Mouse (Mus musculus) G1E-ER4 (cell line): ENCODE results near the gene Sppl3. TPM values are rescaled to one million over a fixed set of nuclear protein-coding genes. Genes with fewer than 3 reads are reported as not detected.

ENCODE experiments used
- GATA1 ChIP-seq: IDR thresholded peaks from one replicate; pipeline ENCODE4 v1.8.0; 2012; ENCODE audit warnings: low read length, inconsistent platforms
- polyA plus RNA-seq: library from polyadenylated mRNA; stranded (reverse); fragments of >175 nt; gene quantifications from 2 replicates; pipeline ENCODE4 v1.2.3, GENCODE M21; 2012

The Sppl3 gene
- polyA plus RNA-seq, 1 experiment = 31.9 TPM

GRCm38 (mm10) chr5:115142166-115142697 lies 131.3 kb downstream of the Sppl3 start:
- TF ChIP-seq GATA1 = no peak

- TF ChIP-seq GATA1 = no peak
Measured at GRCm38 (mm10) chr5:115143552-115143951, 132.6 kb downstream of the Sppl3 start.

DNA sequence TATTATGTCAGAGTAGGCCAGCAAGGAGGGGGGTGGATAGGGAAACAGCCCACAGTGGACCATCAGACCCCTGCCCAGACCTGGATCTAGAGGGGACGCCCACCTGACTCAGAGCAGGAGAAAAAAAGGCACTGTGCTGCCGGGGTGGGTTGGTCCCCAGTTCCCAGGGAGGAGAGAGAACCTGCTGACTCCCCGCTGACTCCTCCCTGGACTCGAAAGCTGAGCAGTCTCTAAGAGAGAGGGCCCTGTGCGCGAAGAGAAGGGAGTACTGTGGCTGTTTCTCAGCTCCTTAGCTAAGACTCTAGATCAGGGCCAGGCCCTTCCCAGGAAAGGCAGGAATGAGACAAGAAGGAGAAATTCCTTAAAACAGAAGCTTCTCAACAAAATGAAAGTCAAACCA lies 133.5 kb downstream of the Sppl3 start:
- no peak for TF ChIP-seq GATA1

- TF ChIP-seq GATA1 = no peak
Measured at GRCm38 (mm10) chr5:115145253-115145968, 134.5 kb downstream of the Sppl3 start.

DNA sequence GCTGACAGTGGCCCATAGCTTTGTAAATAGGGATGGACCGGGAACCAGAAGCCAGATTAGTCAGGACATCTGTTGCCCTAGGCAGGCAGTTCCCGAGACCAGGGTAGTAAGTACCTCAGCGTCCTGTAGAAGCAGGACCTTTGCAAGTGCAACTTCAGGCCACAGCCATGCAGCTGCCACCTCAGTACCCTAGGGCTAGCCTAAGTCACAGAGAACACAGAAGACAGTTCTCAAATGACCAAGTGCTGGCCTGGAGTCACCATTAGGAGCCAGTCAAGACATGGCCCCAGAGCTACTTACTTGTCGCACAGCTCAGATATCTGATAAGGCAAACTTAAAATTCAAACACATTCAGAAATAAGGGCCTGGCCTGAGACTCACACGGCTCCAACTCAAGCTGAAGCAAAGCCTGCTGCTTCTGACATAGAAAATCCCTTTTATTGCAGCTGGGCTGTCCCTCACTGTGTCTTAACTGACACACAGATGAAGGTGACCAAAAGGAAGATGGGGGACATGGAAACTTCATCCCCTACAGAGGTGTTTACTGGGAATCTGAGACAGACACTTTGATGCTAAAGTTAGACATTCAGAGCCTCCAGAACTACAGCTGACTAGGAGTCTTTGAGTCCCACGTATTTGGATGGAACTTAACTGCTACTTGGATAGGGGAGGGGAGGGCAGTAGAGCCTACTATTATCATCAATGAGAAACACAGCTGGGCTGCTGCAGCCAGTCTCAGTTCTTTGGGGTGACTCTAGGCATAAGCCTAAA lies 135.2 kb downstream of the Sppl3 start:
- TF ChIP-seq GATA1 = no peak

- TF ChIP-seq GATA1 = no peak
Measured at GRCm38 (mm10) chr5:115146747-115147130, 135.8 kb downstream of the Sppl3 start.

DNA sequence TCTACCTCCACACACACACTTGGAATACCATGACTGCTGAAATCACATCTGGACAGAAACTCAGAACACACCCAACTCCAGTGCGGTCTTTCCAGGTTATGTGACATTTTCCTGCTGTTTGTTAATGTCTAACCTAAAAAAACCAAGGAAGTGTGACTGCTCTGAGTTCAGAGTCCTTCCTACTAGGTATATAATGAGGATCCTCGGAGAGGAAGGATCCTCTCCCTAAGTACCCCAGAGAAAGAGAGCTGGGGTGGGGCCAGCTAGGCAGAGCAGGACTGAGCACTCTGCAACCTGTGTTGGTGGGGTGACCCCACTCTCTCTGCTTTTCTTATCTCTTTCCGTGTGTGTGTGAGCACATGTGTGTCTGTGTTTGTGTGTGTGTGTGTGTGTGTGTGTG lies 136.5 kb downstream of the Sppl3 start:
- no peak for TF ChIP-seq GATA1

DNA sequence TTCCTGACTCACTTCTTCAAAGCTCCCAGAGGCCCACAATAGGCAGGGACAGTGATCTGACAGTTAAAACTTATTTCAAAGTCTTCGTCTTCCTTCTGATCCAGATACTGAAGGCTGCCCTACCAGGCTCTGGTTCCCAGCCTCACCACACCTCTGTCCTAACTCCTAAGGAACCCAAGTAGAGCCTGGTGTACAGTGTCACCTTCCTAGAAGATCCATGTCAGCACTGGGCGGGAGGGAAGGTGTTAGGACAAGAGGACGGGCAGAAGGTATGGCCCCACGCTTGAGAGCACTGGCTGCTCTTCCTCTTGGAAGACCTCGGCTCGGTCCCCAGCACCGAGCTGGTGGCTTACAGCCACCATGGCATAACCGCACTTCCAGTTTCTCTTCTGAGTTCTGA lies 137.4 kb downstream of the Sppl3 start:
- no peak for TF ChIP-seq GATA1

Other genes starting within 250 kb of the Sppl3 start
- gene Ankrd13a, start 236.5 kb upstream of the Sppl3 start, polyA plus RNA-seq = 367 and 441 TPM in 2 replicates
- gene Git2, start 235.6 kb upstream of the Sppl3 start, polyA plus RNA-seq = 134 and 155 TPM in 2 replicates
- 0.05 TPM in 1 of 2 replicates, not detected in the other for gene 1500011B03Rik, start 187.7 kb upstream of the Sppl3 start, polyA plus RNA-seq
- gene 4930519G04Rik, start 157.5 kb upstream of the Sppl3 start, polyA plus RNA-seq = not detected in 2 replicates
- not detected in 2 replicates for gene Gm9936, start 152.5 kb upstream of the Sppl3 start, polyA plus RNA-seq
- gene Oasl2, start 114.2 kb upstream of the Sppl3 start, polyA plus RNA-seq = not detected in 2 replicates
- gene Oasl1, start 87.9 kb upstream of the Sppl3 start, polyA plus RNA-seq = 4.5 and 5.0 TPM in 2 replicates
- gene 2210016L21Rik, start 69.0 kb upstream of the Sppl3 start, polyA plus RNA-seq = 42.9 and 56.7 TPM in 2 replicates
- gene Hnf1a, start 40.0 kb upstream of the Sppl3 start, polyA plus RNA-seq = 0.05 and 0.13 TPM in 2 replicates
- gene Gm10401, start 87.2 kb downstream of the Sppl3 start, polyA plus RNA-seq = not detected in 2 replicates
- 67.5 and 69.2 TPM in 2 replicates for gene Acads, start 108.2 kb downstream of the Sppl3 start, polyA plus RNA-seq
- gene Unc119b, start 123.8 kb downstream of the Sppl3 start, polyA plus RNA-seq = 37.8 and 47.6 TPM in 2 replicates
- 61.4 and 64.0 TPM in 2 replicates for gene Mlec, start 147.0 kb downstream of the Sppl3 start, polyA plus RNA-seq
- not detected in 2 replicates for gene Cabp1, start 183.2 kb downstream of the Sppl3 start, polyA plus RNA-seq
- 24.1 and 32.1 TPM in 2 replicates for gene Pop5, start 224.7 kb downstream of the Sppl3 start, polyA plus RNA-seq